Mouse (Mus musculus) embryonic facial prominence, embryonic 12.5 days (tissue): ENCODE data around the gene Rabac1. TPM values are rescaled to one million over a fixed set of nuclear protein-coding genes. Genes with fewer than 3 reads are reported as not detected.

Source experiments
- ATAC-seq: fragments of 200-750 bp; cut with Nextera tagmentation; 2 replicates; pipeline ENCODE4 v1.8.0; 2017; ENCODE audit not compliant: insufficient number of reproducible peaks, insufficient read depth, low FRiP score, low TSS enrichment
- H3K27ac ChIP-seq: fragments of 300-500 bp; sonication (generic); 2 replicates; pipeline ENCODE4 v1.5.1; 2016; ENCODE audit warnings: mild to moderate bottlenecking
- H3K27me3 ChIP-seq: fragments of 300-500 bp; sonication (generic); 2 replicates; pipeline ENCODE4 v1.6.1; 2016; ENCODE audit warnings: mild to moderate bottlenecking, moderate library complexity
- H3K36me3 ChIP-seq: fragments of 300-500 bp; sonication (generic); 2 replicates; pipeline ENCODE4 v1.6.1; 2016; ENCODE audit warnings: mild to moderate bottlenecking
- H3K4me1 ChIP-seq: fragments of 300-500 bp; sonication (generic); 2 replicates; pipeline ENCODE4 v1.6.1; 2016
- H3K4me2 ChIP-seq: fragments of 300-500 bp; sonication (generic); replicated peaks from 2 replicates; pipeline ENCODE4 v1.6.1; 2016; ENCODE audit warnings: mild to moderate bottlenecking, moderate library complexity
- H3K4me3 ChIP-seq: fragments of 300-500 bp; sonication (generic); 2 replicates; pipeline ENCODE4 v1.5.1; 2016; ENCODE audit warnings: mild to moderate bottlenecking
- H3K9ac ChIP-seq: fragments of 300-500 bp; sonication (generic); 2 replicates; pipeline ENCODE4 v1.6.1; 2016; ENCODE audit warnings: mild to moderate bottlenecking, moderate library complexity
- H3K9me3 ChIP-seq: fragments of 300-500 bp; sonication (generic); 2 replicates; pipeline ENCODE4 v1.6.1; 2016; ENCODE audit warnings: mild to moderate bottlenecking, moderate library complexity
- WGBS: fragments of 180-500 bp; shearing (Covaris S2); methylation state at CpG from one replicate; pipeline ENCODE4 v1.1.7; 2016; 5-methylcytosine and 5-hydroxymethylcytosine counted together
- polyA plus RNA-seq: library from polyadenylated mRNA; unstranded; fragments of >200 nt; fragmentation: Nextera tagmentation; extraction: Ambion mirVana; gene quantifications from 2 replicates; pipeline ENCODE4 v1.2.1, GENCODE M21; 2016

Gene Rabac1
- polyA plus RNA-seq, 1 experiment from 2014 or later, result 106 TPM

GRCm38 (mm10) chr7:25003820-25004388, 31.4 kb upstream of the Rabac1 start:
- peaks cover 26% of the 10 kb centered on the region for H3K4me1 ChIP-seq
- H3K27ac ChIP-seq, result no peak overlapping the region
- H3K9ac ChIP-seq, result no peak overlapping the region
- 84% methylated on average over 8 of the region's 8 CpGs for WGBS
- ATAC-seq, result no peak
- peaks cover 52% of the 10 kb centered on the region for H3K27me3 ChIP-seq
- no peaks in the 10 kb centered on the region for H3K9me3 ChIP-seq
- no peaks in the 10 kb centered on the region for H3K36me3 ChIP-seq
- no peak overlapping the region for H3K4me3 ChIP-seq
- no peak overlapping the region for H3K4me2 ChIP-seq

- Histone ChIP-seq H3K27me3 (peaks cover 46% of the 10 kb centered on the region), H3K4me3 (no peak overlapping the region), H3K4me2 (no peak overlapping the region), H3K9me3 (no peaks in the 10 kb centered on the region), H3K9ac (no peak overlapping the region), H3K36me3 (no peaks in the 10 kb centered on the region), H3K4me1 (peaks cover 21% of the 10 kb centered on the region), H3K27ac (no peak overlapping the region)
- no peak for ATAC-seq
- 38% methylated on average over 11 of the region's 11 CpGs for WGBS
Observed at GRCm38 (mm10) chr7:25003291-25003690, 30.7 kb upstream of the Rabac1 start.

GRCm38 (mm10) chr7:25000711-25001110, 28.2 kb upstream of the Rabac1 start:
- Histone ChIP-seq H3K36me3 (no peaks in the 10 kb centered on the region), H3K27me3 (peaks cover 20% of the 10 kb centered on the region), H3K4me1 (peaks cover 17% of the 10 kb centered on the region), H3K9me3 (no peaks in the 10 kb centered on the region), H3K4me3 (no peak overlapping the region), H3K9ac (no peak overlapping the region), H3K4me2 (no peak overlapping the region), H3K27ac (no peak overlapping the region)
- ATAC-seq, result no peak
- 74% methylated on average over 12 of the region's 12 CpGs for WGBS

- Histone ChIP-seq H3K27ac (no peak overlapping the region), H3K4me3 (no peak overlapping the region), H3K4me1 (peaks cover 12% of the 10 kb centered on the region), H3K27me3 (peaks cover 15% of the 10 kb centered on the region), H3K9me3 (no peaks in the 10 kb centered on the region), H3K4me2 (no peak overlapping the region), H3K36me3 (no peaks in the 10 kb centered on the region), H3K9ac (no peak overlapping the region)
- 68% methylated on average over 7 of the region's 7 CpGs for WGBS
- no peak for ATAC-seq
Observed at GRCm38 (mm10) chr7:25000211-25000610, 27.7 kb upstream of the Rabac1 start.

GRCm38 (mm10) chr7:24993081-24993480, 20.5 kb upstream of the Rabac1 start:
- Histone ChIP-seq H3K9me3 (no peaks in the 10 kb centered on the region), H3K36me3 (no peaks in the 10 kb centered on the region), H3K4me1 (no peaks in the 10 kb centered on the region), H3K9ac (no peak overlapping the region), H3K4me3 (no peak overlapping the region), H3K27ac (no peak overlapping the region), H3K27me3 (peaks cover 7% of the 10 kb centered on the region; the same call in 1 of the 2 replicates), H3K4me2 (no peak overlapping the region)
- ATAC-seq, result no peak
- WGBS, result 71% methylated on average over 6 of the region's 6 CpGs

GRCm38 (mm10) chr7:24990478-24990877, 17.9 kb upstream of the Rabac1 start:
- H3K27me3 ChIP-seq, result peaks cover 7% of the 10 kb centered on the region; the same call in 1 of the 2 replicates
- H3K4me1 ChIP-seq, result no peaks in the 10 kb centered on the region
- H3K9ac ChIP-seq, result no peak overlapping the region
- whole genome bisulfite sequencing, result 82% methylated on average over 8 of the region's 8 CpGs
- H3K27ac ChIP-seq, result no peak overlapping the region
- no peaks in the 10 kb centered on the region for H3K36me3 ChIP-seq
- H3K4me2 ChIP-seq, result no peak overlapping the region
- H3K4me3 ChIP-seq, result no peak overlapping the region
- no peaks in the 10 kb centered on the region for H3K9me3 ChIP-seq
- no peak for ATAC-seq

- Histone ChIP-seq H3K27me3 (peaks cover 5% of the 10 kb centered on the region; the same call in 1 of the 2 replicates), H3K9me3 (no peaks in the 10 kb centered on the region), H3K4me1 (no peaks in the 10 kb centered on the region), H3K27ac (no peak overlapping the region), H3K36me3 (no peaks in the 10 kb centered on the region), H3K4me3 (no peak overlapping the region), H3K4me2 (no peak overlapping the region), H3K9ac (no peak overlapping the region)
- no peak for ATAC-seq
- WGBS, result 87% methylated on average over 14 of the region's 14 CpGs
Observed at GRCm38 (mm10) chr7:24987941-24988340, 15.4 kb upstream of the Rabac1 start.

- no peak for ATAC-seq
- Histone ChIP-seq H3K4me2 (no peak overlapping the region), H3K27ac (no peak overlapping the region), H3K27me3 (peaks cover 3% of the 10 kb centered on the region; the same call in 1 of the 2 replicates), H3K9ac (no peak overlapping the region), H3K9me3 (no peaks in the 10 kb centered on the region), H3K4me3 (no peak overlapping the region), H3K36me3 (no peaks in the 10 kb centered on the region), H3K4me1 (no peaks in the 10 kb centered on the region)
- 64% methylated on average over 5 of the region's 5 CpGs for WGBS
Observed at GRCm38 (mm10) chr7:24985799-24986198, 13.2 kb upstream of the Rabac1 start.

DNA sequence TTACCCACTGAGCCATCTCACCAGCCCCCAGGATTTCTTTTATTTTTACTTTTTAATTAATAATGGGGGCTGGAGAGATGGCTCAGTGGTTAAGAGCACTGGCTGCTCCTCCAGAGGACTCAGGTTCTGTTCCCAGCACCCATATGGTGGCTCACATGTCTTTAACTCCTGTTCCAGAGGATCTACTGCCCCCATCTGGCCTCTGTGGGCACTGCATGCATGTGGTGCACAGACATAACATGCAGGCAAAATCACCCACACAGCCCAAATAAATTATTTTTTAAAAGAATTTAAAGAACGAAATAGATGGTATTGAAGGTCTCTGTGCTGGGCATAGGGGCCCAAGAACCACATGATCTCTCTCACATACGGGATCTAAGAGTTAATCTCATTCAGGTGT, 11.8 kb upstream of the Rabac1 start:
- H3K27ac ChIP-seq, result no peak overlapping the region
- H3K4me3 ChIP-seq, result no peak overlapping the region
- ATAC-seq, result no peak
- H3K4me2 ChIP-seq, result no peak overlapping the region
- no peaks in the 10 kb centered on the region for H3K36me3 ChIP-seq
- H3K9ac ChIP-seq, result no peak overlapping the region
- 81% methylated on average over 2 of the region's 2 CpGs for WGBS
- no peaks in the 10 kb centered on the region for H3K9me3 ChIP-seq
- H3K27me3 ChIP-seq, result no peaks in the 10 kb centered on the region
- no peaks in the 10 kb centered on the region for H3K4me1 ChIP-seq

DNA sequence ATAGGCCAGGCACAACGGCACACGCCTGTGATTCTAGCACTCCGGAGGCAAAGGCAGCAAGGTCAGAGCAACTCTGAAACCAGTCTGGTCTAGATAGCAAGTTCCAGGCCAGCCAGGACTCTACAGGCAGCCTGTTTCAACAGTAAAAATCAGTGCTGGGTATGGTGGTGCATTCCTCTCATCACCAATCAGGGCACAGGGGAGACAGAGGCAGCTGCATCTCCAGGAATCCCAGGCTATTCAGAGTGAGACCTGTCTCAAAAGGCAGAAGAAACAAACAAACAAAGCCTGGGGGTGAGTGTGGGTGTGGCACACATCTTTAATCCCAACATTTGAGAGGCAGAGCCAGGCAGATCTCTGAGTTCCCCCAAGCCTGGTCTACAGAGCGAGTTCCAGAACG, 10.8 kb upstream of the Rabac1 start:
- WGBS, result 84% methylated on average over 5 of the region's 5 CpGs
- H3K4me2 ChIP-seq, result no peak overlapping the region
- no peaks in the 10 kb centered on the region for H3K4me1 ChIP-seq
- no peaks in the 10 kb centered on the region for H3K36me3 ChIP-seq
- ATAC-seq, result no peak
- H3K4me3 ChIP-seq, result no peak overlapping the region
- no peaks in the 10 kb centered on the region for H3K27me3 ChIP-seq
- no peaks in the 10 kb centered on the region for H3K9me3 ChIP-seq
- no peak overlapping the region for H3K9ac ChIP-seq
- no peak overlapping the region for H3K27ac ChIP-seq

GRCm38 (mm10) chr7:24980439-24980838, 7.9 kb upstream of the Rabac1 start:
- no peak overlapping the region for H3K4me2 ChIP-seq
- no peak overlapping the region for H3K4me3 ChIP-seq
- H3K9ac ChIP-seq, result no peak overlapping the region
- H3K9me3 ChIP-seq, result no peaks in the 10 kb centered on the region
- 85% methylated on average over 7 of the region's 7 CpGs for WGBS
- H3K27ac ChIP-seq, result no peak overlapping the region
- no peaks in the 10 kb centered on the region for H3K36me3 ChIP-seq
- no peaks in the 10 kb centered on the region for H3K4me1 ChIP-seq
- ATAC-seq, result no peak
- H3K27me3 ChIP-seq, result no peaks in the 10 kb centered on the region; the same call in 1 of the 2 replicates

GRCm38 (mm10) chr7:24978781-24979180, 6.2 kb upstream of the Rabac1 start:
- no peaks in the 10 kb centered on the region; the same call in 1 of the 2 replicates for H3K27me3 ChIP-seq
- H3K36me3 ChIP-seq, result no peaks in the 10 kb centered on the region
- no peak overlapping the region for H3K27ac ChIP-seq
- no peak overlapping the region for H3K4me3 ChIP-seq
- no peak overlapping the region for H3K4me2 ChIP-seq
- H3K9ac ChIP-seq, result no peak overlapping the region
- 76% methylated on average over 7 of the region's 7 CpGs for WGBS
- no peaks in the 10 kb centered on the region for H3K4me1 ChIP-seq
- ATAC-seq, result no peak
- H3K9me3 ChIP-seq, result no peaks in the 10 kb centered on the region
